Mouse (Mus musculus) splenic B cell, adult 2 months (primary cell): ENCODE measurements around the gene 9230102O04Rik.

ENCODE experiments used
- DNase-seq: peaks from one replicate; pipeline ENCODE4 v3.0.0-alpha.2; 2011; ENCODE audit warnings: low read depth, low spot score
- H3K27me3 ChIP-seq: 2 replicates; pipeline ENCODE4 v1.6.1; 2012; ENCODE audit warnings: mild to moderate bottlenecking, low read length, moderate library complexity, mixed read lengths; ENCODE audit not compliant: control insufficient read depth, poor library complexity, insufficient read depth, severe bottlenecking
- H3K36me3 ChIP-seq: 2 replicates; pipeline ENCODE4 v1.6.1; 2012; ENCODE audit warnings: mild to moderate bottlenecking, low read length, moderate library complexity, mixed read lengths; ENCODE audit not compliant: control insufficient read depth, poor library complexity, insufficient read depth, severe bottlenecking

Gene 9230102O04Rik

GRCm38 (mm10) chr2:9880271-9880670, 9.1 kb downstream of the 9230102O04Rik start:
- DNase-seq: no peak
- H3K27me3 ChIP-seq: peaks cover 16% of the 10 kb centered on the region
- H3K36me3 ChIP-seq: no peaks in the 10 kb centered on the region

- Histone ChIP-seq H3K27me3 (peaks cover 13% of the 10 kb centered on the region), H3K36me3 (no peaks in the 10 kb centered on the region)
- peak; percentile 89 for DNase-seq
Observed at GRCm38 (mm10) chr2:9879493-9879892, 9.8 kb downstream of the 9230102O04Rik start.

DNA sequence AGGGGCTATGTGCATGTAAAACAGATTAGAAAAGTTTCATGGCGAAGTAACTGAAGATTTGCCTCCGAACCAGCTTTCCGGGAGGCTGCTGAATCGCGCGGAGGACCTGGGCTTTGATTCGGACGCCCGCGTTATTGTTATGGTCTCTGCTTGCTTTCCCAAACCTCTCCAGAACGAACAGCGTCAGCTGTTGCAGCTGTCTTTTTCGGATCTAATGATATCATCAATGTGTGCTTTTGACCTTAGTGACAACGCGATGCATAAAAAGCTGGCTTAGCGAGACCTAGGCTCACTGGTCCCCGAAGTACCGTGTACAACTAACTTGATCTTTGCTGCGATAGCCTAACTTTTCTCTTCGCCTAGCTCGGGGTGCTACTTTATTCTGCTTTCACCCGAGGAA, 10.2 kb downstream of the 9230102O04Rik start:
- DNase-seq: no peak
- H3K36me3 ChIP-seq: no peaks in the 10 kb centered on the region
- peaks cover 13% of the 10 kb centered on the region for H3K27me3 ChIP-seq

- Histone ChIP-seq H3K27me3 (peaks cover 13% of the 10 kb centered on the region), H3K36me3 (no peaks in the 10 kb centered on the region)
- peak; percentile 53 for DNase-seq
Observed at GRCm38 (mm10) chr2:9878564-9879081, 10.7 kb downstream of the 9230102O04Rik start.

GRCm38 (mm10) chr2:9877966-9878563, 11.3 kb downstream of the 9230102O04Rik start:
- no peaks in the 10 kb centered on the region for H3K36me3 ChIP-seq
- H3K27me3 ChIP-seq: peaks cover 10% of the 10 kb centered on the region
- peak; percentile 31 for DNase-seq

GRCm38 (mm10) chr2:9877326-9877690, 12.0 kb downstream of the 9230102O04Rik start:
- Histone ChIP-seq H3K36me3 (no peaks in the 10 kb centered on the region), H3K27me3 (peaks cover 5% of the 10 kb centered on the region)
- peak; percentile 44 for DNase-seq

DNA sequence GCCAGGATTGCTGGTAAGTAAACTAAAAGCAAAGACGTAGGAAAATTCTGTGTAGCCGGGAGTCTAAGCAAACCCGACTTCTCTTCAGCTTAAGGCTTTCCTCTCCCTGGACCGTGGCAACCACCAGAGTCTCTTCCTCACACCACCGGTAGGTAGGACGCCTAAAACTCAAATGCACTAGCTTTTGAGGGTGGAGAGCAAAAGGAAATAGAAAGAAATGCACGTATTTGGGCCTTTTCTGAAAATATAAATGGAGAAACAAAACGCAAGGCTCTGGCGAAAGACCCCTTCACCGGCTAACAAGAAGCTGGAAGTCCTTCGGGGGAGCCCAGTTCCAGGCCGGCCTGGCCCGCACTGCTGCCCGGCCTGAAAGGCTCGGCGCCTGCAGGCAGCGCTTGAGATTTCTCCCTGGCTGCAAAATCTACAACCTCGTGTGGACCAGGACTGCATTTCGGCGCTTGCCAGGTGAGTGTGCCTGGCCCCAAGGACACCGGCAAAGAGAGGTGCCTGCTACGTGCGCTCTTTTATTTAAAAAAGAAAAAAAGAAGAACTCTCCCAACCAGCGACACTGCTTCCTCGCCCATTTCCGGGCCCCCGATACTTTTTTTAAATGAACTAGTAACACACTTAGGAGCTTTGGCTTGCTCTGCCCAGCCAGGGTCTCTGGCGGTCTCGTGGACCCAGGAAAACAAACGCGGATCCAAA, 12.6 kb downstream of the 9230102O04Rik start:
- peaks cover 4% of the 10 kb centered on the region for H3K27me3 ChIP-seq
- no peaks in the 10 kb centered on the region for H3K36me3 ChIP-seq
- DNase-seq: no peak

GRCm38 (mm10) chr2:9875676-9876357, 13.5 kb downstream of the 9230102O04Rik start:
- H3K36me3 ChIP-seq: no peaks in the 10 kb centered on the region
- no peak for DNase-seq
- H3K27me3 ChIP-seq: peaks cover 1% of the 10 kb centered on the region; the same call in 1 of the 2 replicates

DNA sequence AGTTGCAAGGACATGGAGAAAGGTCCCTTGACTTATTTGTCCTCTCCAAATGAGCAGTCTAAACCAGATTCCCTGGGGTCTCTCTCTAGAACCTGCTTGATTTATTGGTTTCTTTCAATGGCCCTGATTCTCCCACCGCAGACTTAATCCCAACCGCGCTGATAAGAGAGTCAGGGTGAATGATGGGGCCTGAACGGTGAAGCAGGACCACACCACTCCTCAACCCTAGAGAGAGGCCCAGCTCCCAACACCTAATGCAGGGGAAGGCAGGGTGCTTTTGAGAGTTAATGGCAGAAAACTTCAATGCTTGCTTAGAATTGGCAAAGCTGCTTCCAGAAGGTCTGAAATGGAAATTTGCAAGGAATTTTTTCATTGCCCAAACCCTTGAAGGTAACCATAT, 14.1 kb downstream of the 9230102O04Rik start:
- no peaks in the 10 kb centered on the region for H3K36me3 ChIP-seq
- H3K27me3 ChIP-seq: peaks cover 1% of the 10 kb centered on the region; the same call in 1 of the 2 replicates
- no peak for DNase-seq

- Histone ChIP-seq H3K27me3 (peaks cover 1% of the 10 kb centered on the region; the same call in 1 of the 2 replicates), H3K36me3 (no peaks in the 10 kb centered on the region)
- DNase-seq: no peak
Observed at GRCm38 (mm10) chr2:9874467-9875219, 14.7 kb downstream of the 9230102O04Rik start.

- DNase-seq: no peak
- H3K36me3 ChIP-seq: no peaks in the 10 kb centered on the region
Observed at GRCm38 (mm10) chr2:9873757-9874156, 15.6 kb downstream of the 9230102O04Rik start.

GRCm38 (mm10) chr2:9872682-9873081, 16.7 kb downstream of the 9230102O04Rik start:
- no peaks in the 10 kb centered on the region for H3K36me3 ChIP-seq
- no peak for DNase-seq
- H3K27me3 ChIP-seq: peaks cover 1% of the 10 kb centered on the region; the same call in 1 of the 2 replicates

More at GRCm38 (mm10) chr2:9873757-9874156, 15.6 kb downstream of the 9230102O04Rik start:
- H3K27me3 ChIP-seq: peaks cover 1% of the 10 kb centered on the region; the same call in 1 of the 2 replicates

GRCm38 (mm10) chr2:9871798-9872197, 17.5 kb downstream of the 9230102O04Rik start:
- no peaks in the 10 kb centered on the region for H3K36me3 ChIP-seq
- no peak for DNase-seq
- no peaks in the 10 kb centered on the region for H3K27me3 ChIP-seq

- no peaks in the 10 kb centered on the region for H3K27me3 ChIP-seq
- DNase-seq: no peak
- no peaks in the 10 kb centered on the region for H3K36me3 ChIP-seq
Observed at GRCm38 (mm10) chr2:9871141-9871716, 18.1 kb downstream of the 9230102O04Rik start.
